In genomic region chr4:57601458-57601835, GRCm38 (mm10) we compare ENCODE assay signal across 14 mouse cellular contexts. TPM values are rescaled to one million over a fixed set of nuclear protein-coding genes. Genes with fewer than 3 reads are reported as not detected.
DNase-seq lines count a peak whose midpoint lies in the region; ATAC-seq and TF ChIP-seq lines count a peak whose summit lies in the region.
"Had no signal": no experiment of that assay in that cellular context is flagged by ENCODE, and none has a peak within 500 bp of the region (broad histone marks: within the 10 kb centered on the region; RNA-seq: fewer than 3 reads in every experiment).

No protein-coding gene starts in this region.

- H3K9me3 ChIP-seq in heart, embryonic 13.5 days = no peaks in the 10 kb centered on the region
- H3K9me3 ChIP-seq in kidney, embryonic 16.5 days (ENCODE audit: low read length) = no peaks in the 10 kb centered on the region
- H3K9me3 ChIP-seq: embryonic facial prominence, embryonic 15.5 days; forebrain, embryonic 12.5 days had no signal

- H3K9ac ChIP-seq in heart, embryonic 13.5 days = peak overlapping the region; percentile 37
- H3K9ac ChIP-seq in kidney, embryonic 16.5 days (replicated peaks; ENCODE audit: low read length) = no peak overlapping the region
- H3K9ac ChIP-seq: embryonic facial prominence, embryonic 15.5 days; forebrain, embryonic 12.5 days had no signal

- H3K4me3 ChIP-seq in heart, embryonic 13.5 days = no peak overlapping the region
- H3K4me3 ChIP-seq in kidney, embryonic 16.5 days (ENCODE audit: low read length) = no peak overlapping the region
- H3K4me3 ChIP-seq in embryonic fibroblast, embryonic 13.5 days (ENCODE audit: insufficient read depth, low read length) = no peak overlapping the region
- H3K4me3 ChIP-seq: embryonic facial prominence, embryonic 15.5 days; forebrain, embryonic 12.5 days had no signal

- H3K36me3 ChIP-seq in heart, embryonic 13.5 days = 0 out of 2 replicates have a peak, but pooled peaks cover 5% of the 10 kb centered on the region
- H3K36me3 ChIP-seq in kidney, embryonic 16.5 days (ENCODE audit: insufficient read depth, low read length) = no peaks in the 10 kb centered on the region
- H3K36me3 ChIP-seq: embryonic facial prominence, embryonic 15.5 days; forebrain, embryonic 12.5 days had no signal

- H3K4me1 ChIP-seq in heart, embryonic 13.5 days = peaks cover 85% of the 10 kb centered on the region
- peaks cover 9% of the 10 kb centered on the region; the same call in 1 of the 2 replicates for H3K4me1 ChIP-seq in kidney, embryonic 16.5 days (ENCODE audit: insufficient read depth, low read length)
- H3K4me1 ChIP-seq in embryonic fibroblast, embryonic 13.5 days (ENCODE audit: control insufficient read depth, insufficient read depth, low read length) = peaks cover 13% of the 10 kb centered on the region
- H3K4me1 ChIP-seq: forebrain, embryonic 12.5 days had no signal

- TF ChIP-seq CTCF in embryonic fibroblast, embryonic 13.5 days (IDR thresholded peaks at IDR 0.05; ENCODE audit: borderline replicate concordance, insufficient read depth, low read length) = no peak

- WGBS in heart, embryonic 13.5 days = 30% methylated on average over 9 of the region's 9 CpGs
- WGBS in kidney, embryonic 16.5 days = 46% methylated on average over 9 of the region's 9 CpGs

- H3K4me2 ChIP-seq in heart, embryonic 13.5 days = no peak overlapping the region; the same call in 1 of the 2 replicates
- no peak overlapping the region for H3K4me2 ChIP-seq in kidney, embryonic 16.5 days (replicated peaks; ENCODE audit: low read depth, low read length)
- H3K4me2 ChIP-seq: embryonic facial prominence, embryonic 15.5 days; forebrain, embryonic 12.5 days; liver, embryonic 11.5 days had no signal

- TF ChIP-seq POLR2A in embryonic fibroblast, embryonic 13.5 days (IDR thresholded peaks at IDR 0.05; ENCODE audit: low read depth, low read length) = no peak

- ATAC-seq in heart, embryonic 13.5 days (ENCODE audit: extremely low read depth, insufficient number of reproducible peaks, low FRiP score, low TSS enrichment) = no peak
- peak; percentile 23; the same call in 1 of the 2 replicates for ATAC-seq in kidney, embryonic 16.5 days (ENCODE audit: low FRiP score, low TSS enrichment)

- peak overlapping the region; percentile 73 for H3K27ac ChIP-seq in heart, embryonic 13.5 days (replicated peaks)
- no peak overlapping the region for H3K27ac ChIP-seq in kidney, embryonic 16.5 days (ENCODE audit: low read length)
- 0 out of 2 replicates have a peak overlapping the region, but pooled peaks have one; percentile 10 for H3K27ac ChIP-seq in embryonic fibroblast, embryonic 13.5 days (ENCODE audit: insufficient read depth, low read length)
- H3K27ac ChIP-seq: embryonic facial prominence, embryonic 15.5 days; forebrain, embryonic 12.5 days had no signal

- DNase-seq in heart, postnatal 4 days = no peak
- DNase-seq in kidney, adult 9 months = no peak
- peak; percentile 42 for DNase-seq in lung, postnatal 25 days (ENCODE audit: low spot score)
- DNase-seq in layer of hippocampus, postnatal 10 days (ENCODE audit: low spot score in 2 of 2) = no peak
- DNase-seq in Muller cell, postnatal 12 days (ENCODE audit: inconsistent ontology term) = no peak
- DNase-seq: left cerebral cortex, postnatal 4 days; midbrain, embryonic 14.5 days had no signal

- H3K27me3 ChIP-seq in heart, embryonic 13.5 days (replicated peaks) = no peaks in the 10 kb centered on the region
- no peaks in the 10 kb centered on the region for H3K27me3 ChIP-seq in kidney, embryonic 16.5 days (ENCODE audit: insufficient read depth, low read length)
- H3K27me3 ChIP-seq: embryonic facial prominence, embryonic 15.5 days; forebrain, embryonic 12.5 days had no signal

RNA-seq across cellular contexts. Expression of gene Pakap, which starts 33.5 kb away (rescaled TPM):
- 49.3 and 52.6 TPM in 2 replicates for polyA plus RNA-seq in heart, embryonic 13.5 days (2015; fragmentation: Nextera tagmentation; extraction: Ambion mirVana)
- total RNA-seq in heart, postnatal 4 days (2021) = 10 to 100 TPM; 73.5 to 80.4 TPM
- polyA plus RNA-seq in kidney, embryonic 16.5 days (2015; fragmentation: Nextera tagmentation; extraction: Ambion mirVana) = 21.4 and 21.8 TPM in 2 replicates
- polyA plus RNA-seq in embryonic fibroblast, embryonic 13.5 days (2011; ENCODE audit: insufficient read length, low read depth, missing spikeins) = 14.7 and 26.4 TPM in 2 replicates
- 10 to 100 TPM; 20.9 to 25.3 TPM for total RNA-seq in layer of hippocampus, postnatal 10 days (2021)
- total RNA-seq: megakaryocyte progenitor cell, adult 5-6 weeks had no signal
